Mouse (Mus musculus) lung, postnatal 0 days (tissue): Measurements from ENCODE around the gene Spred2.

Experiments
- CTCF ChIP-seq: IDR thresholded peaks from 2 replicates; pipeline ENCODE4 v1.5.1; 2016; ENCODE audit warnings: antibody characterized with exemption, mild to moderate bottlenecking
- EP300 ChIP-seq: IDR thresholded peaks from 2 replicates; pipeline ENCODE4 v1.6.1; 2016; ENCODE audit warnings: antibody characterized with exemption, mild to moderate bottlenecking, control low read depth

- TF ChIP-seq CTCF (no peak), EP300 (no peak)
Observed at GRCm38 (mm10) chr11:19959897-19960296, 35.7 kb downstream of the Spred2 start.
